Mouse (Mus musculus): ENCODE measurements at regions not wholly inside any gene's neighbourhood (a gene's known extent, or its start where the extent isn't known, plus 50 kb on each side); places are given as distances from the start of the nearest gene placed in this dataset.
A peak's percentile ranks its signal among the peaks of the same experiment; 100 is the strongest.

GRCm38 (mm10) chr3:133791361-133791760 lies 246.4 kb upstream of the Tet2 start:
- Histone ChIP-seq H3K4me3 (no peak overlapping the region), H3K4me2 (replicated peaks) (no peak overlapping the region), H3K9me3 (no peaks in the 10 kb centered on the region), H3K9ac (no peak overlapping the region), H3K27me3 (no peaks in the 10 kb centered on the region), H3K4me1 (no peaks in the 10 kb centered on the region), H3K27ac (no peak overlapping the region), H3K36me3 (no peaks in the 10 kb centered on the region)
- WGBS, result 91% methylated on average over 2 of the region's 2 CpGs
- ATAC-seq (ENCODE audit: low FRiP score, low read depth), result no peak

GRCm38 (mm10) chr3:133809007-133809552 lies 264.1 kb upstream of the Tet2 start:
- H3K4me1 ChIP-seq, result no peaks in the 10 kb centered on the region
- H3K36me3 ChIP-seq, result no peaks in the 10 kb centered on the region
- H3K27me3 ChIP-seq, result no peaks in the 10 kb centered on the region
- H3K9me3 ChIP-seq, result no peaks in the 10 kb centered on the region
- no peak overlapping the region for H3K4me3 ChIP-seq
- WGBS, result 83% methylated on average over 1 of the region's 1 CpGs
- no peak overlapping the region for H3K9ac ChIP-seq
- no peak overlapping the region for H3K27ac ChIP-seq
- no peak overlapping the region for H3K4me2 ChIP-seq (replicated peaks)
- ATAC-seq (ENCODE audit: low FRiP score, low read depth), result no peak

- Histone ChIP-seq H3K9ac (no peak overlapping the region), H3K4me3 (no peak overlapping the region), H3K36me3 (no peaks in the 10 kb centered on the region), H3K4me1 (no peaks in the 10 kb centered on the region), H3K4me2 (replicated peaks) (no peak overlapping the region), H3K9me3 (no peaks in the 10 kb centered on the region), H3K27ac (no peak overlapping the region), H3K27me3 (no peaks in the 10 kb centered on the region)
- ATAC-seq (ENCODE audit: low FRiP score, low read depth), result no peak
- WGBS, result 72% methylated on average over 4 of the region's 4 CpGs
Observed at GRCm38 (mm10) chr3:133818966-133819700, 274.2 kb upstream of the Tet2 start.

- H3K9me3 ChIP-seq, result no peaks in the 10 kb centered on the region
- H3K4me3 ChIP-seq, result no peak overlapping the region
- H3K27me3 ChIP-seq, result no peaks in the 10 kb centered on the region
- H3K4me2 ChIP-seq (replicated peaks), result no peak overlapping the region
- H3K36me3 ChIP-seq, result no peaks in the 10 kb centered on the region
- H3K27ac ChIP-seq, result no peak overlapping the region
- ATAC-seq (ENCODE audit: low FRiP score, low read depth), result no peak
- WGBS, result 83% methylated on average over 2 of the region's 2 CpGs
- no peak overlapping the region for H3K9ac ChIP-seq
- no peaks in the 10 kb centered on the region for H3K4me1 ChIP-seq
Observed at GRCm38 (mm10) chr3:133833739-133834391, 288.9 kb upstream of the Tet2 start.

DNA sequence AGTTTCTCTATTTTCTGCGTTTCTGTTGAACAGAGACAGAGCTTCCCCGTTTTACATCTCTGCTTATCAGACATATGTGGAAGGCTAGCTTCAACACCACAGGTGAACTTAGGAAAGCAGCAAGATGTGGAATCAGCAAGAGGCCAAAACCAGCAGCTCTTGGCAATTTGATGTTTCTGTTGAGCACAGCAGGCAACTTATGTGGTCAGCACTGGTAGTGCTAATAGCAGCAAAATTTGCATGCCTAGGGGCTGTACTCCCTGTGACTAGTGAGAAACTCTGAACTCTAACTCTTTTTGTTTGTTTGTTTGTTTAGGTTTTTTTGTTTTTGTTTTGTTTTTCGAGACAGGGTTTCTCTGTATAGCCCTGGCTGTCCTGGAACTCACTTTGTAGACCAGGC lies 289.5 kb upstream of the Tet2 start:
- H3K9ac ChIP-seq, result no peak overlapping the region
- H3K36me3 ChIP-seq, result no peaks in the 10 kb centered on the region
- ATAC-seq (ENCODE audit: low FRiP score, low read depth), result no peak
- WGBS, result 84% methylated on average over 3 of the region's 3 CpGs
- no peak overlapping the region for H3K4me3 ChIP-seq
- no peaks in the 10 kb centered on the region for H3K4me1 ChIP-seq
- H3K4me2 ChIP-seq (replicated peaks), result no peak overlapping the region
- no peak overlapping the region for H3K27ac ChIP-seq
- H3K9me3 ChIP-seq, result no peaks in the 10 kb centered on the region
- no peaks in the 10 kb centered on the region for H3K27me3 ChIP-seq

DNA sequence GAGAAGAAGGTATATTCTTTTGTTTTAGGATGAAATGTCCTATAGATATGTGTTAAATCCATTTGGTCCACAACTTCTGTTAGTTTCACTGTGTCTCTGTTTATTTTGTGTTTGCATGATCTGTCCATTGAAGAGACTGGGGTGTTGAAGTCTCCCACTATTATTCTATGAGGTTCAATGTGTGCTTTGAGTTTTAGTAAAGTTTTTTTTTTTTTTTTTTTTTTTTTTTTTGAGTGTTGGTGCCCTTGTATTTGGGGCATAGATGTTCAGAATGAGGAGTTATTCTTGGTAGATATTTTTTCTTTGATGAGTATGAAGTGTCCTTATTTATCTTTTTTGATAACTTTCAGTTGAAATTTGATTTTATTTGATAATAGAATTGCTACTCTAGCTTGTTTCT lies 301.4 kb upstream of the Tet2 start:
- H3K9me3 ChIP-seq, result no peaks in the 10 kb centered on the region
- H3K4me2 ChIP-seq (replicated peaks), result no peak overlapping the region
- H3K27ac ChIP-seq, result no peak overlapping the region
- ATAC-seq (ENCODE audit: low FRiP score, low read depth), result no peak
- H3K4me1 ChIP-seq, result no peaks in the 10 kb centered on the region
- H3K4me3 ChIP-seq, result no peak overlapping the region
- no peaks in the 10 kb centered on the region for H3K27me3 ChIP-seq
- no peak overlapping the region for H3K9ac ChIP-seq
- no peaks in the 10 kb centered on the region for H3K36me3 ChIP-seq

GRCm38 (mm10) chr3:133874383-133874782 lies 329.4 kb upstream of the Tet2 start:
- no peak overlapping the region for H3K4me2 ChIP-seq (replicated peaks)
- no peak for ATAC-seq (ENCODE audit: low FRiP score, low read depth)
- WGBS, result 87% methylated on average over 2 of the region's 2 CpGs
- H3K9ac ChIP-seq, result no peak overlapping the region
- H3K9me3 ChIP-seq, result no peaks in the 10 kb centered on the region
- no peak overlapping the region for H3K4me3 ChIP-seq
- peaks cover 14% of the 10 kb centered on the region for H3K4me1 ChIP-seq
- H3K36me3 ChIP-seq, result no peaks in the 10 kb centered on the region
- no peak overlapping the region for H3K27ac ChIP-seq
- H3K27me3 ChIP-seq, result no peaks in the 10 kb centered on the region

- 5% methylated on average over 13 of the region's 13 CpGs for WGBS
- H3K27me3 ChIP-seq, result no peaks in the 10 kb centered on the region
- H3K4me1 ChIP-seq, result peaks cover 19% of the 10 kb centered on the region
- no peak overlapping the region for H3K9ac ChIP-seq
- no peaks in the 10 kb centered on the region for H3K36me3 ChIP-seq
- H3K27ac ChIP-seq, result peak overlapping the region; percentile 16; the same call in 1 of the 2 replicates
- H3K9me3 ChIP-seq, result no peaks in the 10 kb centered on the region
- peak overlapping the region; percentile 25 for H3K4me3 ChIP-seq
- ATAC-seq (ENCODE audit: low FRiP score, low read depth), result peak; percentile 64
- H3K4me2 ChIP-seq (replicated peaks), result peak overlapping the region; percentile 59
Observed at GRCm38 (mm10) chr3:133876439-133877072, 331.6 kb upstream of the Tet2 start.

DNA sequence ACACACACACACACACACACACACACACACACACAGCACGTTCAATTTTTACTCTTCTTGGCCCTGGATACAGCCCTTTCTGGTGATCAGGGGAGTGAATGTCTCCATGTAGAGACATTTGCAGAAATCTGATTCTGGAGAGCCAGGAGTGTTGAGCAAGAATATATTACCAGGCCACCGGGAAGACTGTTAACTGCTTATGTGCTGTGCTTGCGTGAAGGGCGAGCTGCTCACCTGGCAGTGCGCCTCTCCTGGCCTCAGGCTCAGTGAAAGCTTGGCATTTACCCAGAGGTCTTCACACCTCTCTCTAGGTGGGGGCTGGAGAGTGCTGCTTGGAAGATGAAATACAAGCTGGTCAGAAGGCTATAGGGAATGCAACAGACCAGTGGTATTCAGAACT lies 332.4 kb upstream of the Tet2 start:
- H3K4me3 ChIP-seq, result no peak overlapping the region
- 6% methylated on average over 5 of the region's 5 CpGs for WGBS
- peaks cover 19% of the 10 kb centered on the region for H3K4me1 ChIP-seq
- peak; percentile 71 for ATAC-seq (ENCODE audit: low FRiP score, low read depth)
- H3K27me3 ChIP-seq, result no peaks in the 10 kb centered on the region
- H3K4me2 ChIP-seq (replicated peaks), result peak overlapping the region; percentile 59
- H3K27ac ChIP-seq, result no peak overlapping the region
- H3K9me3 ChIP-seq, result no peaks in the 10 kb centered on the region
- no peaks in the 10 kb centered on the region for H3K36me3 ChIP-seq
- no peak overlapping the region for H3K9ac ChIP-seq

DNA sequence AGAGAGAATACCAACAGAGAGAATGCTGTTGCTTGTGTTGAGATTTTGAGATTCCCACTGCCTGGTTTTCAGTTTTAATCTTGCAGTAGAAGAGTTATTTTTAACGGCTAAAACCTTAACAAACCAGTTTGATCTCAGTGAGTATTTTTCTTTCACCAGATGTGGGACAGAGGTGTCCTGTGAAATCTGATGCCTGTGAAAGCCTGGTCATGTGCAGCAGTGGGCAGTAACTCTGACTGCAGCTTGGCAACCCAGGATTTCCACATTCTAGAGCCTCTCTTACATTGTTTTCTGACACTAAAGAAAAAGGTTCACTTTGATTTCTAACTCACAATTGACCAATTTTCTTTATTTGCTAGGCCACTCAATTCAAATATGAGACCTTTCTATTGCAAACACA lies 335.7 kb upstream of the Tet2 start:
- H3K4me2 ChIP-seq (replicated peaks), result no peak overlapping the region
- H3K27me3 ChIP-seq, result no peaks in the 10 kb centered on the region
- H3K9me3 ChIP-seq, result no peaks in the 10 kb centered on the region
- peaks cover 19% of the 10 kb centered on the region for H3K4me1 ChIP-seq
- no peak overlapping the region for H3K4me3 ChIP-seq
- no peaks in the 10 kb centered on the region for H3K36me3 ChIP-seq
- 3% methylated on average over 1 of the region's 1 CpGs for WGBS
- no peak for ATAC-seq (ENCODE audit: low FRiP score, low read depth)
- no peak overlapping the region for H3K9ac ChIP-seq
- no peak overlapping the region; the same call in 1 of the 2 replicates for H3K27ac ChIP-seq

- no peak overlapping the region for H3K27ac ChIP-seq
- no peak overlapping the region for H3K4me2 ChIP-seq (replicated peaks)
- no peak overlapping the region for H3K9ac ChIP-seq
- 82% methylated on average over 3 of the region's 3 CpGs for WGBS
- no peaks in the 10 kb centered on the region for H3K4me1 ChIP-seq
- no peaks in the 10 kb centered on the region for H3K27me3 ChIP-seq
- H3K9me3 ChIP-seq, result no peaks in the 10 kb centered on the region
- no peak for ATAC-seq (ENCODE audit: low FRiP score, low read depth)
- no peak overlapping the region for H3K4me3 ChIP-seq
- H3K36me3 ChIP-seq, result no peaks in the 10 kb centered on the region
Observed at GRCm38 (mm10) chr3:133901931-133902330, 334.4 kb upstream of the Cxxc4 start.

DNA sequence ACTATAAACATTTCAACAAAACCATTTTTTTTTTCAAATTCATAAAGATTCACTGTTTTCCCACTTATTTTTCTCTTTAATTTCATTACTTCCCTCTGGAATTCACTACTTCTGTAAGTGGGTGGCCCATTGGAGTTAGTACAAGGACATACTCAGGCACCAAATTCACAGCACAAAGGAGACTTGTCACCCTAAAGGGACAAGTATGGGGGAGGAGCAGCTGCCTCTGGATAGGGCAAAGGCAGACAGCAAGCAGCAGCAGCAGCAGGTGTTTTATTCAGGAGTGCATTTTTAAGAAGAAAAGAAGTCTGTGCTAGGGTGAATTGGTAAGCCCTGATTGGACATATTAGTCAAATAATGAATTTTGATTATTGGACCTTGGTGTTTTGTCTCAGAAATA lies 314.1 kb upstream of the Cxxc4 start:
- no peaks in the 10 kb centered on the region for H3K4me1 ChIP-seq
- H3K27ac ChIP-seq, result no peak overlapping the region
- no peak overlapping the region for H3K4me2 ChIP-seq (replicated peaks)
- no peaks in the 10 kb centered on the region for H3K36me3 ChIP-seq
- no peak overlapping the region for H3K9ac ChIP-seq
- H3K4me3 ChIP-seq, result no peak overlapping the region
- H3K27me3 ChIP-seq, result no peaks in the 10 kb centered on the region
- no peak for ATAC-seq (ENCODE audit: low FRiP score, low read depth)
- no peaks in the 10 kb centered on the region for H3K9me3 ChIP-seq
